Mouse (Mus musculus): ENCODE results near the gene Mea1.

- TF ChIP-seq POLR2A (IDR thresholded peaks at IDR 0.05; ENCODE audit: control insufficient read depth, low read depth, low read length) (no peak), CTCF (IDR thresholded peaks at IDR 0.05; ENCODE audit: control insufficient read depth, insufficient read depth, insufficient replicate concordance, low read depth, low read length) (no peak)
Measured at GRCm38 (mm10) chr17:46661981-46662380, 16.6 kb upstream of the Mea1 start.
